Mouse (Mus musculus) right cerebral cortex, postnatal 4 days (tissue): ENCODE measurements around the gene Szrd1.

Experiments
- DNase-seq: peaks from one replicate; pipeline ENCODE4 v3.0.0-alpha.2; 2022

Gene Szrd1

DNA sequence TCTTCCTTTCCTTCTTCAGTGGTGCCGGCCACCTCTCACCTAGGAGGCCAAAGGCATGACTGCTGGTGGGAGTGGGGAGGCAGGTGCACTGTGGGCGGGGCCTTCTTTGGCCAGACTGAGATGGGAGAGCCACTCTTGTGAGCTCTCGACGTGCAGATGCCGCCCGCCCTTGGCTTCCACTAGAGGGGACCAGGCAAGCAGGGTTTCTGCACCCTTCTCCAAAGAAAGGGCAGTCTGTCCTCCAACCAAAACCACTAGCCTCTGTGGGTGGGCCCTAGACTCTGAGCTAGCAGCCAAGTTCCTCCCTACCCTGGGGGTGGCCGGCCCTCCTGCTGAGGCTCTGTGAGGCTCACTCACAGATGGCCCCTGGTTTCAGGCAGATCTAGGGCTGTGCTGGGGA is 25.7 kb downstream of the Szrd1 start:
- no peak for DNase-seq

DNA sequence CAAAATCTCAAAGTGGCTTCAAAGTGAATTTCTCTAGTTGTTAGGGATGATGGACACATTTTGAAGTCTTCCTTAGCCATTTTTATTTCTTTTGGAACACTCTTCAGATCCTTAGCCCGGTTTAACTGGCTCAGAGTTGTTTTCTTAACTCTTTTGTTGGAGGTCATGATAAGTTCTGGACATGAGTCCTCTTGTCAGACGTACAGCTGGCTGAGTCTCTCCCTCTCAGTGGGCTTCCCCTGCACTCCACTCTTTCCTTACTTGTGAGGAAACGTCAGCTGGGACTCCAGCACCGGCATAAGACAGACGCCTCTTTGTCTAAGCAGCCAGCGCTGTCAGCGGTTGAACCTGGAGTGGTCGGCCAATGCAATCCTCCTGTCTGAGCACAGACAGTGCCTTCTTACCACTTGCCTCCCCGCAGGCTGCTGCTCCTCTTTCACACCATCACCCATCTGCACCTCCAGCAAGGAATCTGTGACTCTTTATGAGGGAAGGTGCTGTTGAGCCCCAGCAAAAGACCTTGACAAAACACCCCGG is 31.3 kb downstream of the Szrd1 start:
- DNase-seq: no peak

DNA sequence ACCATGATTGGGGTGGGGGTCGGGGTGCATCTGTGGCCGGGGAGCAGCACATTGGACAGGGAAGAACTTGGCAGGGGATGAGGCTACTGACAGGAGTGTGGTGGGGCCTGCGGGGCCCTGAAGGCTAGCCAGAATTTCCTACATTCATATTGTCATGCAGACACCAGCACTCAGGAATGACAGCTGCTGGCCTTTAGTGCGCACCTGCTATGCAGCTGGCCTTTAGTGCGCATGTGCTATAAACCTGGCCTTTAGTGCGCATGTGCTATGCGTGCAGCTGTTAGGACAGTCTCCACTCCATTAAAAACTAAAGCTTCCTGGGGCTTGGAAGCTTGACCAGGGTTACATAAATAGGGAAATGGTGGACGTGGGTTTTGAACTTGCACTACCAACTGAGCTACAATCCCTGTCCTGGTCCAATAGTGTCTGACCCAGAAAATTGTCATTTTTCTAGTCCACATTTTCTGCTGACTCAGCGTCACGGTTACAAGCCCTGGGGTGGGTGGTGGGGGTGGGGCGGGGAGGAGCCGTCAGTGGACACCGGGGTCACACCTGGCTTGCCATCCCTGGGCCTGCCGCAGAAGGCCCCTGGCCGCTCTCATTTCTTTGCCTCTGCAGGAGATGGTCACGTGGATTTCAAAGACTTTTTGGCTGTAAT is 32.9 kb downstream of the Szrd1 start:
- no peak for DNase-seq

DNA sequence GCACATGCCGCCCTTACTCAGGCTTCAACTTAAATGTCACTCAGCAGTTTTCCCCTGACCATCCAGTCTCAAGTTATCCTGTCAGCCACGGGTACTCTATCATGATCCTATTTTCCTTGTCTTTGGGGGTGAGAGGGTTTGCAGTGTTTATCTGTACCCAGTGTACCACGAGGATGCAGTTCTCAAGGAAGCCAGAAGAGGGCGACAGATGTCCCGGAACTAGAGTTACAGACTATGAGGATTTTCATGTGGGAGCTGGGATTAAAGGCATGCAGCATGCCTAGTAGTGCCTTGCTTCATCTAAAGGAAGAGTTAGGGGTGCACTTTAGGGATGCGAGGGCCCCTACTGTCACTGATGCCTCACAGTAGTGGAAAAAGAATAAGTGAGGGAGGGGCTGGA is 37.7 kb downstream of the Szrd1 start:
- peak; percentile 48 for DNase-seq

GRCm38 (mm10) chr4:141101291-141101690 is 38.3 kb downstream of the Szrd1 start:
- no peak for DNase-seq

GRCm38 (mm10) chr4:141099956-141100355 is 39.6 kb downstream of the Szrd1 start:
- no peak for DNase-seq

- no peak for DNase-seq
These were observed 40.6 kb downstream of the Szrd1 start for GRCm38 (mm10) chr4:141098935-141099334.

DNA sequence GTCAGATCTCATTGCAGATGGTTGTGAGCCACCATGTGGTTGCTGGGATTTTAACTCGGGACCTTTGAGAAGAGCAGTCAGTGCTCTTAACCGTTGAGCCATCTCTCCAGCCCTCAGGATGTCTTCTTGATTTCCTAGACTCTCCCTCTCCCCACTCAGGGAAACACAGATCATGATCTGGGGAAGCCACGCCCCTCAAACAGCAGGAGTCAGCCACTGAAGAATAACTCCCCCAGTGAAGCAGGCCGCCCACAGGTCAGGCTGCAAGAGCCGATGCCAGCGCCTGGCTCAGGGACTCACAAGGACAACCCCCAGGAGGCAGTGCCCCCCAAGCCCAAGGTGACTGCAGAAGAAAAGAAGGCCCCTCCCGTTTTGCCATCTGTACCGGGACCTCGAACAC is 42.9 kb downstream of the Szrd1 start:
- no peak for DNase-seq

DNA sequence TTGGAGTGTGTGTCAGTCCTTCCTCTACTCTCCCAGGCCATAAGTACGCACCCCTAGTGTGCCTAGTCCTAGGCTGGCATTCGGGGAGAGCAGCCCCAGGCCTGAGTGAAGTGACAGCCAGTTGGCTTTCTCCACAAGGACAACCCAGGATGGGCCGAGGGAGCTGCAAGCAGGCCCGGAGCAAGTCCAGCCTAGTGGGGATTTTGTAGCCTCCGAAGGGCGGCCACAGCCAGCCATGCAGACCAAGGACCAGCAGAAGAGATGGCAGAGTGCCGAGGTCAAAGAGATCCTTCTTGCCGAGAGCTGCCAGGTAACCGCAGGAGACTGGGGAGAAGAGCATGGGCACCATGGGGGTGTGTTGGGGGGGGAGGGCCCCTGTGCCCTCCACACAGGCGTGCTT is 44.6 kb downstream of the Szrd1 start:
- DNase-seq: no peak

DNA sequence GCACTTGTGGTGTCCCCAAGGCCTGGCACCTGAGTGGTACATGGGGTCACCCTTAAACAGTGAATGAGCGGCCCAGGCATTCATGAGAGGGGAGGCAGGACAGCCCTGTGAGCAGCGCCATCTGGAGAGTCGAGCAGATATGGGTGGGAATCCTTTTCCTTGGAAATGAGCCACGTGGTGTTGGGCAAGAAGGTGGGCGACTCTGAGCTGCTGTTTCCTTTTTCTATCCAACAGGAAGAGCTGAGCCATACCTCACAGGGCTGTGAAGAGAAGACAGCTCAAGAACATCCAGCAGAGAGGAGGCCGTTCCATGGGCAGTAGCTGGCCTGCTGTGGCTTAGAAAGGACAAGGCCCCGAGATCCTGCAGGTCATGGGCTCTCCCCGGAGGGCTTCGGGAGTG is 50.9 kb downstream of the Szrd1 start:
- DNase-seq: no peak

DNA sequence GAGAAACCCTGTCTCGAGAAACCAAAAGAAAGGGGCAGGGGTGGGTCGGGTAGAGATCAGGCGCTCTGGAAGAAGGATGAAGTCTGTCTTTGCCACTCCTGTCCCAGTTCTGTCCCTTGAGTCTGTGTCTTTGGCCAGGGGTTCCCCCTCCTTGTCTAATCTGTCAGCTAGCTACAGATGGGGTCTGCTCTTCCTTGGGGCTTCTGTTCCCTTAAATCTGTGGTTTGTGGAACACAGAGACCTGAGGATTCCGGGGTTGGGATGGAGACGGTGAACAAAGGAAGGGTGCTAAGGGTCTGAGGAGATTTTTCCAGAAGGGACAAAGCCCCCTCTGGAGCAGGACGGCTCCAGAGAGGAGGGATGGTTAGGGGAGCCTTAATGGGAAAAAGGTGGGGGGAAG is 51.5 kb downstream of the Szrd1 start, which contains the start of gene Spata21:
Gene Spata21 (plus strand): TSS at position 301 of the 400 bp plus-strand sequence.
- DNase-seq: no peak

GRCm38 (mm10) chr4:141086862-141087261 is 52.7 kb downstream of the Szrd1 start:
- DNase-seq: no peak

DNA sequence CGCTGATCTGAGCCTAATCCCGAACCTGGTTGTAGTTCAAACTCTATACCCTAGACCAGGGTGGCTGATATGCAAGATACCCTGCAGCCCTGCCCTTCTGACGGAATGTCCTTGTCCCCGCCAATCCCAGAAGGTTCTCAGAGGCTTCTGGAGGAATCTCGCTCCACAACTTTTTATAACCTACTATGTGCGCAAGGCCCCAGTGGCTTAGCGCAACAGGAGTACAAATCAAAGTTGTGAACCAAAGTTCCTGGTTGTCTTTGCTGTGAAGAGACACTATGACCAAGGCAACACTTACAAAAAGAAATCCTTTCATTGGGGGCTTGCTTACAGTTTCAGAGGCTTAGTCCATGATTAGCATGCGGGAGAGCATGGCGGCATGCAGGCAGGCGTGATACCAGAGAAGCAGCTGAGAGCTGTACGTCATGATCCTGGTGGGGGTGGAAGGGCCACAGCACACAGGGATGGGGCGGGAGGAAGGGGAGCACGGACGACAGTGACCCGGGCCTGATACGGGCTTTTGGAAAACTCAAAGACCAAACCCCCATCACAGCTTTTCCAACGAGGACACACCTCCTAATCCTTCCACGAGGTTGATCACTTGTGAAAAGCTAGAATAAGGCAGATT is 61.0 kb downstream of the Szrd1 start:
- no peak for DNase-seq

- DNase-seq: peak; percentile 97
These were observed 61.7 kb downstream of the Szrd1 start, which contains the start of gene Necap2 for GRCm38 (mm10) chr4:141077681-141078509. TSS of gene Necap2 (minus strand) at chr4:141078357.

DNA sequence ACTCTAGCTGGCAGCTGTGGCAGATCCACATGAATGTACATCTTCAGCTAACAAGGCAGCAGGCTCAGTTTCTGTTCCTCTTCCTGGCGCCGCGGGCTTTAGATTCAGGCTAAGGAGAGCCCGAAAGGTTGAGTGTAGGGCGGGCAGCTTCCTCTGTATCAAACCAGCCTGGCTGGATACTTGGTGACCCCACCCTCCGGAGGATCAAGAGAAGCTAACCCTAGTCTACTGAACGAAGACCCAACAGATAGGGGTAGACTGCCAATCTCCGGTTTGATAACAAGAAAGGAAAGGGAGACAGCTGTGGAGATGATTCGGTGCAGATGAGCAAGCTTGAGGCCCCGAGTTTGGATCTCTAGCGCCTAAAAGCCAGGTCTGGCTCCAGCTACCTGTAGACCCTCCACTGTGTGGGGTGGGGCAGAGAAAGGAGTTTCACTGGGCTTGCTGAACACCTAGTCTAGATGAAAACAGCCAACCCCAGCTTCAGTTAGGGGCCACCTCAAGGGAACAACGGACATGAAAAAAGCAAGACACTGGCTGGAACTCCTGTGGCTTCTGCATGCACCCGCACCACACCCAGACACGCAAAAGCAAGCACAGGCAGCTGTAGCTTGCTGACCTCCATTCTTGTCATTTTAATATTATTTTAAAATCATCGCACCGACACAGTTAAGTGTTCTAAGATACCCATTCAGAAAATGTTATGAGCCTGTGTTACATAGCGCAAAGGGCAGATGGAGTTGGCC is 62.6 kb downstream of the Szrd1 start:
- no peak for DNase-seq

- no peak for DNase-seq
These were observed 65.5 kb downstream of the Szrd1 start for GRCm38 (mm10) chr4:141074109-141074508.

- DNase-seq: no peak
These were observed 65.9 kb downstream of the Szrd1 start for GRCm38 (mm10) chr4:141073661-141074060.

DNA sequence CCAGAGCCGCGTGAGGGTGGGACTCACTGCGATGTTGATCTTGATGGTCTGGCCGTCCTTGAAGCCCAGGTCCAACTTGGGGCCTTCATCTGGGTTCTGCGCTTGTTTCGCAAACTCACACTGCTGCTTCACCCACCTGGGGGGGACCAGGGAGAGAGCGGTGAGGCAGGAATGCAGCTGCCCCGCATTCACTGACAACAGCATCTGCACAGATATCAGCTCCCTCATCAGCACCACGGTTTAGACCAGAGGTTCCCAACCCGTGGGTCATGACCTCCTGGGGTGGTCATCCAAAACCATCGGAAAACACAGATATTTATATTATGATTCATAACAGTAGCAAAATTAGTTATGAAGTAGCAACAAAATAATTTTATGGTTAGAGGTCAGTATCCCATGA is 67.1 kb downstream of the Szrd1 start:
- no peak for DNase-seq

- DNase-seq: peak; percentile 53
These were observed 69.8 kb downstream of the Szrd1 start for GRCm38 (mm10) chr4:141069731-141070130.

DNA sequence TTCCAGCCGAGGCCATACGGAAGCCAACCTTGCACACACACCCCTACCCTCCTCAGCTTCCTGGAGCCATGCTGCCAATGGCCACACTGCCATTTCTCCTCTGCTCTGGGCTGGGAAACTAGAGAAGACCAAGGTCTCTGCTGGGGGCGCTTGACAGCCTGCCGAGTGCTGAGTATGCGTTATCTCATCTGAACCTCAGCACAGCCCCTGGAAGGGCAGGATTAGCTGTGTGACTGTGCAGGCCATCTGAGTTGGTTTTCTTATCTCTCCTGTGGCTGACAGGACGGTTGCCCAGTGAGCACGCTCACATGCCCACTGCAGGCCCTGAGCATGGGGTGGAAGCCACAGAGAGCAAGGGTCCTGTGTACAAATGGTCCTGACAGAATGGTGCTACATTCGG is 70.9 kb downstream of the Szrd1 start:
- no peak for DNase-seq

DNA sequence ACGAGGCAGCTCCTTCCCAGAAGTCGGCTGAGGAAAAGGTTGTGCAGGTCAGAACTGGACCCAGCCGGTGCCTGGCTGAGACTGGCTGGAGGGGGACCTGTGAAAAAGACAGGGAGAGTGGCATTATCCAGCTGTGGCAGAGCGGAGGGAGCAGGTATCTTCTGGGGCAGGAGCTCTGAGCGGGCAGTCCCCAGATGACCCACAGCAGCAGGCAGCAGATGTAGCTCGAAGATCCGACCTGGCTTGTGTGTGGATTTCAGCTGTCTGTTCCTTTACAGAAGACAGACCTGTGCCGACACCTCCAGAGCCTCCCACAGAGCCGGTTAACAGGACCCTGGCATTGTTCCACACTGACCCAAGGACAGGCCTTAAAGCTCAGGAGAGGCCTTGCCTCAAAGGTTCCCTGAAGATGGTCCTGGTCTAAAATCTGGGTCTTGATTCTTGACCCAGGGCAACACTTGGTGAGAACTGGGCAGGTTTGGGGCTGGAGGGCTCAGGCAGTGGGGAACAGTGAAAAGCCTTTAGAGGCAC is 72.0 kb downstream of the Szrd1 start:
- no peak for DNase-seq

DNA sequence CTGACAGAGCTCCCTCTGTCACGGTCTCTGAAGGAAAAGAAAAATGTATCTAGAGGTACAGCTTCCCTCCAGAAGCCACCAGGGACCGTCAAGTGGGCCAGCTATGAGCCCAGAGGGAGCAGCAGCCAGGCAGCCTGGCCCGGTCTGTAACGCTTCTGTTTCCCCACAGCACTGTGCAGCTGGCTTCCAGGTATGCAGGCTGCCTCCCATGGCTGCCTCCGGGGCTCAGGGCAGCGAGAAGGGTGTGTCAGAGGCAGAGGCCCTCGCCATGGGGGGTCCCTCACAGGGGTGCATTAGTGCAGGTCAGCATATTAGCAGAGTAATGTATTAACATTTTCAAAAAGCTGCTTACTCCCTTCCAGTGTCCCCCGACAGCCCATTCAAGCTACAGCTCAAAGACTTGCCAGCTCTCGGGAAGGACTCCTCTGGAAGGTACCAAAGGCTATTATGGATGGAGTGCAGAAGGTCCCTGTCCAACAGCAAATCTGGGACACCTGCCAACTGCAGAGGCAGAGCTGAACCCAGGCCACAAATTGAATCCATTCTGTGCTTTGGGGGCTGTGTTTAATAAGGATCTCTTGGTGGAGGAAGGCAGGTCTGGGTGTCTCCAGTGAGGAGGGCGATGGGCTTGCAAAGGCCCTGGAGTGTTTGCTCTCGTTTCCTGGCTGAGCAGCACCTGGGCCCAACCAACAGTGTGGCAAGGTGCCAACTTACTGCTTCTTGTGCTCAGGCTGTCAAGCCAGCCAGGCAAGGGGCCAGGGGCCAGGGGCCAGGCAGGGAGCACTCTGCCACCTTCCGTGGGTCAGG is 72.7 kb downstream of the Szrd1 start:
- no peak for DNase-seq
